Mouse (Mus musculus) lung, embryonic 16.5 days (tissue): ENCODE results near the gene Ripor3. TPM values are rescaled to one million over a fixed set of nuclear protein-coding genes. Genes with fewer than 3 reads are reported as not detected.
A peak's percentile ranks its signal among the peaks of the same experiment; 100 is the strongest.

Experiments
- ATAC-seq: fragments of 200-750 bp; cut with Nextera tagmentation; 2 replicates; pipeline ENCODE4 v1.8.0; 2017; ENCODE audit warnings: low read depth, mild to moderate bottlenecking, moderate library complexity
- H3K27ac ChIP-seq: fragments of 300-500 bp; sonication (generic); 2 replicates; pipeline ENCODE4 v1.5.1; 2014; ENCODE audit warnings: mild to moderate bottlenecking, control low read depth, low read length
- H3K27me3 ChIP-seq: fragments of 300-500 bp; sonication (generic); 2 replicates; pipeline ENCODE4 v1.6.1; 2014; ENCODE audit warnings: low read depth, low read length, mixed read lengths; ENCODE audit not compliant: control insufficient read depth, insufficient read depth
- H3K36me3 ChIP-seq: fragments of 300-500 bp; sonication (generic); 2 replicates; pipeline ENCODE4 v1.6.1; 2014; ENCODE audit warnings: low read length; ENCODE audit not compliant: control insufficient read depth, insufficient read depth
- H3K4me1 ChIP-seq: fragments of 300-500 bp; sonication (generic); replicated peaks from 2 replicates; pipeline ENCODE4 v1.6.1; 2014; ENCODE audit warnings: low read length, mixed read lengths; ENCODE audit not compliant: control insufficient read depth, insufficient read depth
- H3K4me2 ChIP-seq: fragments of 300-500 bp; sonication (generic); 2 replicates; pipeline ENCODE4 v1.6.1; 2014; ENCODE audit warnings: low read depth, low read length, control low read depth
- H3K4me3 ChIP-seq: fragments of 300-500 bp; sonication (generic); 2 replicates; pipeline ENCODE4 v1.5.1; 2014; ENCODE audit warnings: mild to moderate bottlenecking, low read length, control low read depth
- H3K9ac ChIP-seq: fragments of 300-500 bp; sonication (generic); 2 replicates; pipeline ENCODE4 v1.6.1; 2014; ENCODE audit warnings: low read length, control low read depth
- H3K9me3 ChIP-seq: fragments of 300-500 bp; sonication (generic); 2 replicates; pipeline ENCODE4 v1.6.1; 2016; ENCODE audit warnings: low read length; ENCODE audit not compliant: control insufficient read depth
- WGBS: fragments of 180-500 bp; shearing (Covaris S2); extraction: QIAGEN DNeasy Blood & Tissue Kit; methylation state at CpG from one replicate; pipeline ENCODE4 v1.1.7; 2014; 5-methylcytosine and 5-hydroxymethylcytosine counted together
- polyA plus RNA-seq: library from polyadenylated mRNA; unstranded; fragments of >200 nt; fragmentation: Nextera tagmentation; extraction: Ambion mirVana; gene quantifications from 2 replicates; pipeline ENCODE4 v1.2.1, GENCODE M21; 2015

Gene Ripor3
- polyA plus RNA-seq, 1 experiment from 2014 or later = 2.0 TPM

GRCm38 (mm10) chr2:168037063-168037462 lies 26.6 kb upstream of the Ripor3 start:
- H3K9ac ChIP-seq = peak overlapping the region; percentile 26; the same call in 1 of the 2 replicates
- 31% methylated on average over 3 of the region's 3 CpGs for WGBS
- H3K36me3 ChIP-seq = no peaks in the 10 kb centered on the region
- H3K9me3 ChIP-seq = no peaks in the 10 kb centered on the region
- H3K4me2 ChIP-seq = no peak overlapping the region
- no peak overlapping the region; the same call in 1 of the 2 replicates for H3K27ac ChIP-seq
- H3K27me3 ChIP-seq = no peaks in the 10 kb centered on the region
- ATAC-seq = peak; percentile 63
- H3K4me3 ChIP-seq = no peak overlapping the region
- peaks cover 7% of the 10 kb centered on the region for H3K4me1 ChIP-seq

- Histone ChIP-seq H3K27me3 (no peaks in the 10 kb centered on the region), H3K4me2 (no peak overlapping the region), H3K4me1 (peaks cover 7% of the 10 kb centered on the region), H3K27ac (no peak overlapping the region), H3K36me3 (no peaks in the 10 kb centered on the region), H3K9me3 (no peaks in the 10 kb centered on the region), H3K9ac (no peak overlapping the region), H3K4me3 (no peak overlapping the region)
- 82% methylated on average over 6 of the region's 6 CpGs for WGBS
- no peak for ATAC-seq
Observed at GRCm38 (mm10) chr2:168035907-168036306, 25.5 kb upstream of the Ripor3 start.

DNA sequence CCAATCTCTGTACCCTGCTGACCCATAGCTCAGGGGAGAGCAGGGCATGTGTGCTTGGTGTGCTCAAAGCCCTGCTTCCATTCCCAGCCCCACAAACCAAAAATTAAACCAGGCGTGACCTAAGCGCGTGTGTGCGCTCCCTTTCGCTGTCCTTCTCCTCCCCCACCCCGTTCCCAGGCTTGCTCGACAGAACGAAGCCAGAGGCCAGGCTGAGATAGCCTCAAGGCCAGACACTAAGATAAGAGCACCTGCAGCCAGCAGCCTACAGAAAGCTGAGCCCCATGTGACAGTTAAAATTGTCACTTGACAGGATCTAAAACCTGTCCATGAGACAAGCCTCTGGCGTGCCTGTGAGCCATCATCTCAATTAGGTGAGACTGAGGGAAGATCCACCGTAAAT lies 23.5 kb upstream of the Ripor3 start:
- no peak overlapping the region for H3K9ac ChIP-seq
- H3K27me3 ChIP-seq = no peaks in the 10 kb centered on the region
- no peak for ATAC-seq
- no peak overlapping the region for H3K4me2 ChIP-seq
- H3K27ac ChIP-seq = no peak overlapping the region
- no peaks in the 10 kb centered on the region for H3K9me3 ChIP-seq
- H3K36me3 ChIP-seq = no peaks in the 10 kb centered on the region
- no peak overlapping the region for H3K4me3 ChIP-seq
- peaks cover 7% of the 10 kb centered on the region for H3K4me1 ChIP-seq
- WGBS = 47% methylated on average over 10 of the region's 10 CpGs

DNA sequence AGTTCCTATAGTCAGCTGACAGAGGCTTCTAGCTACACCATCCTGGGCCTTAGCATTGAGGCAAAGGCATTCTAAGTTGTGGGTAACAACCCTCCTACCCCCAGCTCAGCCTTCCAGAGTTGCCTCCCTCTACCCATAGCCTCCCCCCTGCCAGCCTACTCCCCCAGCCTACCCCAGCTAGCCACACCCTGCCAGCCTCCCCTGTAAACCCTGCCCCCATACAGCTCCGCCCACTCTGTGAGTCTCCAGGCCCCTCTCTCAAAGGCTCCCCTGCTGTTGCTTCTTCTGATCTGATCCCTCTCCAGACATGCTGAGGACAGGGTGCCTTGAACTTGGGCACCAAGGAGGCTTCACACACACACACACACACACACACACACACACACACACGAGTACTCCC lies 21.4 kb upstream of the Ripor3 start:
- H3K4me2 ChIP-seq = no peak overlapping the region
- H3K9me3 ChIP-seq = peaks cover 2% of the 10 kb centered on the region
- peaks cover 3% of the 10 kb centered on the region for H3K4me1 ChIP-seq
- no peak for ATAC-seq
- no peaks in the 10 kb centered on the region for H3K27me3 ChIP-seq
- H3K27ac ChIP-seq = no peak overlapping the region
- no peak overlapping the region for H3K4me3 ChIP-seq
- WGBS = 81% methylated on average over 2 of the region's 2 CpGs
- no peaks in the 10 kb centered on the region for H3K36me3 ChIP-seq
- H3K9ac ChIP-seq = no peak overlapping the region

GRCm38 (mm10) chr2:168028376-168028775 lies 18.0 kb upstream of the Ripor3 start:
- H3K9me3 ChIP-seq = peaks cover 2% of the 10 kb centered on the region
- no peak overlapping the region for H3K9ac ChIP-seq
- no peak overlapping the region for H3K4me3 ChIP-seq
- H3K4me1 ChIP-seq = peaks cover 7% of the 10 kb centered on the region; the same call in 1 of the 2 replicates
- no peaks in the 10 kb centered on the region for H3K36me3 ChIP-seq
- WGBS = 94% methylated on average over 3 of the region's 3 CpGs
- ATAC-seq = no peak
- no peak overlapping the region for H3K4me2 ChIP-seq
- H3K27ac ChIP-seq = no peak overlapping the region
- H3K27me3 ChIP-seq = no peaks in the 10 kb centered on the region

- H3K36me3 ChIP-seq = no peaks in the 10 kb centered on the region
- no peak overlapping the region for H3K4me3 ChIP-seq
- peaks cover 2% of the 10 kb centered on the region for H3K9me3 ChIP-seq
- no peaks in the 10 kb centered on the region for H3K27me3 ChIP-seq
- WGBS = 24% methylated on average over 3 of the region's 3 CpGs
- no peak overlapping the region for H3K9ac ChIP-seq
- peak overlapping the region; percentile 69 for H3K27ac ChIP-seq
- H3K4me2 ChIP-seq = no peak overlapping the region
- H3K4me1 ChIP-seq = peaks cover 7% of the 10 kb centered on the region; the same call in 1 of the 2 replicates
- ATAC-seq = no peak
Observed at GRCm38 (mm10) chr2:168026467-168026866, 16.0 kb upstream of the Ripor3 start.

- Histone ChIP-seq H3K4me3 (no peak overlapping the region), H3K4me2 (no peak overlapping the region), H3K36me3 (no peaks in the 10 kb centered on the region), H3K27ac (peak overlapping the region; percentile 69), H3K9me3 (peaks cover 2% of the 10 kb centered on the region), H3K27me3 (no peaks in the 10 kb centered on the region), H3K4me1 (peaks cover 7% of the 10 kb centered on the region; the same call in 1 of the 2 replicates), H3K9ac (no peak overlapping the region)
- 86% methylated on average over 8 of the region's 8 CpGs for WGBS
- ATAC-seq = no peak
Observed at GRCm38 (mm10) chr2:168025882-168026281, 15.5 kb upstream of the Ripor3 start.

GRCm38 (mm10) chr2:168025174-168025573 lies 14.8 kb upstream of the Ripor3 start:
- 41% methylated on average over 12 of the region's 12 CpGs for whole genome bisulfite sequencing
- peak; percentile 90 for ATAC-seq
- H3K4me3 ChIP-seq = no peak overlapping the region
- H3K9me3 ChIP-seq = peaks cover 2% of the 10 kb centered on the region
- no peaks in the 10 kb centered on the region for H3K36me3 ChIP-seq
- peak overlapping the region; percentile 69 for H3K27ac ChIP-seq
- peaks cover 7% of the 10 kb centered on the region; the same call in 1 of the 2 replicates for H3K4me1 ChIP-seq
- no peak overlapping the region for H3K9ac ChIP-seq
- no peak overlapping the region for H3K4me2 ChIP-seq
- H3K27me3 ChIP-seq = no peaks in the 10 kb centered on the region

DNA sequence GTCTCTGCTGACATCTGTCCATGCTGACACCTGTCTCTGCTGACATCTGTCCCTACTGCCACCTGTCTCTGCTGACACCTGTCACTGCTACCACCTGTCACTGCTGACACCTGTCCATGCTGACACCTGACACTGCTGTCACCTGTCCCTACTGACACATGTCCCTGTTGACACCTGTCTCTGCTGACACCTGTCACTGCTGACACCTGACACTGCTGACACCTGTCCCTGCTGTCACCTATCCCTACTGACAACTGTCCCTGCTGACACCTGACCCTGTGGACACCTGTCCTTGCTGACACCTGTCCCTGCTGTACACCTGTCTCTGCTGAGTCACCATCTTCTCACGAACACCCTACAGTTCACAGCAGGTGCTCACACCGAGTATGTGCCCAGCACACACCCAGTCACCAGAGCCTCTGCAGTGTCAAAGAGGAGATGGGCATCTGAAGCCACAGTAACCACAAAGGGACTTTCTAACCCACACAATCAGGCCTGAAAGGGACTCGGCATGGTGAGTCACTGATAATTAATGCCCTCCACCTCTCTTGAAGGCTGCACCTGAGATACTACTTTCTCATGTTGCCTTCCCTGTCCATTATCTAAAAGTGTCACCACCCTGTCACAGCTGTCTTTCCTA lies 13.5 kb upstream of the Ripor3 start:
- WGBS = 62% methylated on average over 3 of the region's 3 CpGs
- ATAC-seq = no peak
- peaks cover 2% of the 10 kb centered on the region for H3K9me3 ChIP-seq
- H3K27me3 ChIP-seq = no peaks in the 10 kb centered on the region
- no peak overlapping the region for H3K27ac ChIP-seq
- no peak overlapping the region for H3K4me3 ChIP-seq
- H3K4me2 ChIP-seq = no peak overlapping the region
- H3K36me3 ChIP-seq = no peaks in the 10 kb centered on the region
- H3K9ac ChIP-seq = no peak overlapping the region
- peaks cover 17% of the 10 kb centered on the region for H3K4me1 ChIP-seq
